Mouse (Mus musculus) stomach, postnatal 0 days (tissue): ENCODE measurements around the gene Scnn1b.

Source experiments
- CTCF ChIP-seq: IDR thresholded peaks from 2 replicates; pipeline ENCODE4 v1.5.1; 2016; ENCODE audit warnings: antibody characterized with exemption, low read depth, mild to moderate bottlenecking, moderate library complexity
- EP300 ChIP-seq: optimal IDR thresholded peaks from 2 replicates; pipeline ENCODE3; 2016; ENCODE audit warnings: antibody characterized with exemption

GRCm38 (mm10) chr7:121899311-121899710, 34.5 kb downstream of the Scnn1b start:
- TF ChIP-seq EP300, result no peak
- peak; percentile 74 for TF ChIP-seq CTCF
